Mouse (Mus musculus) frontal cortex, adult (tissue): ENCODE measurements around the gene Efhc1.

Experiments
- ATAC-seq: cut with Nextera tagmentation; 2 replicates; pipeline ENCODE4 v1.9.2; 2017; ENCODE audit warnings: mild to moderate bottlenecking, moderate library complexity, mixed read lengths; ENCODE audit not compliant: low TSS enrichment

Gene Efhc1

GRCm38 (mm10) chr1:21007941-21008701 is 56.7 kb downstream of the Efhc1 start:
- no peak for ATAC-seq

- ATAC-seq, result peak; percentile 57
Observed at GRCm38 (mm10) chr1:21008891-21009290, 57.5 kb downstream of the Efhc1 start.

- peak; percentile 60 for ATAC-seq
Observed at GRCm38 (mm10) chr1:21010282-21010800, 58.9 kb downstream of the Efhc1 start.

GRCm38 (mm10) chr1:21014463-21014862 is 63.0 kb downstream of the Efhc1 start:
- peak; percentile 88 for ATAC-seq

- no peak for ATAC-seq
Observed at GRCm38 (mm10) chr1:21023101-21023500, 71.7 kb downstream of the Efhc1 start.

GRCm38 (mm10) chr1:21025203-21025602 is 73.8 kb downstream of the Efhc1 start:
- no peak for ATAC-seq

- ATAC-seq, result no peak
Observed at GRCm38 (mm10) chr1:21026534-21026933, 75.1 kb downstream of the Efhc1 start.

GRCm38 (mm10) chr1:21029000-21029399 is 77.6 kb downstream of the Efhc1 start:
- ATAC-seq, result peak; percentile 90

GRCm38 (mm10) chr1:21031650-21032049 is 80.2 kb downstream of the Efhc1 start:
- no peak for ATAC-seq

- ATAC-seq, result no peak
Observed at GRCm38 (mm10) chr1:21033065-21033791, 81.8 kb downstream of the Efhc1 start.

- no peak for ATAC-seq
Observed at GRCm38 (mm10) chr1:21033792-21034119, 82.3 kb downstream of the Efhc1 start.

- no peak for ATAC-seq
Observed at GRCm38 (mm10) chr1:21035878-21036277, 84.5 kb downstream of the Efhc1 start.

GRCm38 (mm10) chr1:21037881-21038601 is 86.6 kb downstream of the Efhc1 start:
- ATAC-seq, result no peak

- no peak for ATAC-seq
Observed at GRCm38 (mm10) chr1:21039564-21039963, 88.1 kb downstream of the Efhc1 start.

GRCm38 (mm10) chr1:21040173-21040572 is 88.7 kb downstream of the Efhc1 start:
- ATAC-seq, result no peak
